Mouse (Mus musculus): Measurements from ENCODE around the gene Ebf1. TPM values are rescaled to one million over a fixed set of nuclear protein-coding genes. Genes with fewer than 3 reads are reported as not detected.

Gene Ebf1
- polyA plus RNA-seq, 1 experiment from 2014 or later: 5.0 TPM

GRCm38 (mm10) chr11:44665741-44666531 lies 48.8 kb downstream of the Ebf1 start:
- ATAC-seq (no peak), DNase-seq (no peak)
- Histone ChIP-seq H3K36me3 (replicated peaks; ENCODE audit: insufficient read depth, low read length) (no peaks in the 10 kb centered on the region), H3K27ac (ENCODE audit: low read depth) (no peak overlapping the region), H3K4me3 (ENCODE audit: low read depth, low read length) (no peak overlapping the region), H3K9ac (replicated peaks) (no peak overlapping the region), H3K27me3 (ENCODE audit: insufficient read depth, low read length) (no peaks in the 10 kb centered on the region), H3K4me2 (ENCODE audit: low read depth, low read length) (no peak overlapping the region), H3K4me1 (ENCODE audit: insufficient read depth) (peaks cover 5% of the 10 kb centered on the region; the same call in 1 of the 2 replicates), H3K9me3 (ENCODE audit: low read length) (no peaks in the 10 kb centered on the region)
- no peak for TF ChIP-seq CTCF (IDR thresholded peaks at IDR 0.05; ENCODE audit: low read depth)
- no peak for TF ChIP-seq EP300 (IDR thresholded peaks at IDR 0.05; ENCODE audit: low read depth)
- WGBS (ENCODE audit: insufficient replicate concordance): 45% methylated on average over 7 of the region's 7 CpGs

GRCm38 (mm10) chr11:44666741-44667140 lies 49.6 kb downstream of the Ebf1 start:
- Histone ChIP-seq H3K27ac (ENCODE audit: low read depth) (no peak overlapping the region), H3K27me3 (ENCODE audit: insufficient read depth, low read length) (no peaks in the 10 kb centered on the region), H3K9ac (replicated peaks) (no peak overlapping the region), H3K36me3 (replicated peaks; ENCODE audit: insufficient read depth, low read length) (no peaks in the 10 kb centered on the region), H3K9me3 (ENCODE audit: low read length) (no peaks in the 10 kb centered on the region), H3K4me3 (ENCODE audit: low read depth, low read length) (no peak overlapping the region), H3K4me2 (ENCODE audit: low read depth, low read length) (no peak overlapping the region), H3K4me1 (ENCODE audit: insufficient read depth) (peaks cover 5% of the 10 kb centered on the region; the same call in 1 of the 2 replicates)
- no peak for DNase-seq
- ATAC-seq: no peak
- TF ChIP-seq EP300 (IDR thresholded peaks at IDR 0.05; ENCODE audit: low read depth) (no peak), CTCF (IDR thresholded peaks at IDR 0.05; ENCODE audit: low read depth) (0 out of 2 replicates have a peak, but pooled peaks have one; percentile 11)
- 53% methylated on average over 4 of the region's 4 CpGs for WGBS (ENCODE audit: insufficient replicate concordance)

GRCm38 (mm10) chr11:44681306-44681705 lies 64.2 kb downstream of the Ebf1 start:
- DNase-seq (no peak), ATAC-seq (no peak)
- no peaks in the 10 kb centered on the region for H3K9me3 ChIP-seq (ENCODE audit: low read length)
- no peaks in the 10 kb centered on the region for H3K36me3 ChIP-seq (replicated peaks; ENCODE audit: insufficient read depth, low read length)
- no peak overlapping the region for H3K4me2 ChIP-seq (ENCODE audit: low read depth, low read length)
- H3K9ac ChIP-seq (replicated peaks): no peak overlapping the region
- H3K27ac ChIP-seq (ENCODE audit: low read depth): no peak overlapping the region
- H3K4me1 ChIP-seq (ENCODE audit: insufficient read depth): 0 out of 2 replicates have a peak, but pooled peaks cover 2% of the 10 kb centered on the region
- no peak for TF ChIP-seq EP300 (IDR thresholded peaks at IDR 0.05; ENCODE audit: low read depth)
- TF ChIP-seq CTCF (IDR thresholded peaks at IDR 0.05; ENCODE audit: low read depth): no peak
- no peak overlapping the region for H3K4me3 ChIP-seq (ENCODE audit: low read depth, low read length)
- 77% methylated on average over 2 of the region's 2 CpGs for WGBS (ENCODE audit: insufficient replicate concordance)
- H3K27me3 ChIP-seq (ENCODE audit: insufficient read depth, low read length): no peaks in the 10 kb centered on the region

- ATAC-seq (no peak), DNase-seq (no peak)
- no peak overlapping the region for H3K4me3 ChIP-seq (ENCODE audit: low read depth, low read length)
- H3K9ac ChIP-seq (replicated peaks): no peak overlapping the region
- no peak for TF ChIP-seq EP300 (IDR thresholded peaks at IDR 0.05; ENCODE audit: low read depth)
- no peak for TF ChIP-seq CTCF (IDR thresholded peaks at IDR 0.05; ENCODE audit: low read depth)
- no peak overlapping the region for H3K4me2 ChIP-seq (ENCODE audit: low read depth, low read length)
- H3K27ac ChIP-seq (ENCODE audit: low read depth): no peak overlapping the region
- H3K9me3 ChIP-seq (ENCODE audit: low read length): no peaks in the 10 kb centered on the region
- H3K27me3 ChIP-seq (ENCODE audit: insufficient read depth, low read length): no peaks in the 10 kb centered on the region
- 86% methylated on average over 4 of the region's 4 CpGs for WGBS (ENCODE audit: insufficient replicate concordance)
- H3K4me1 ChIP-seq (ENCODE audit: insufficient read depth): 0 out of 2 replicates have a peak, but pooled peaks cover 2% of the 10 kb centered on the region
- no peaks in the 10 kb centered on the region for H3K36me3 ChIP-seq (replicated peaks; ENCODE audit: insufficient read depth, low read length)
Observed at GRCm38 (mm10) chr11:44681995-44682394, 64.9 kb downstream of the Ebf1 start.

- no peak for TF ChIP-seq CTCF (IDR thresholded peaks at IDR 0.05; ENCODE audit: low read depth)
- TF ChIP-seq EP300 (IDR thresholded peaks at IDR 0.05; ENCODE audit: low read depth): no peak
- Histone ChIP-seq H3K9me3 (ENCODE audit: low read length) (no peaks in the 10 kb centered on the region), H3K9ac (replicated peaks) (no peak overlapping the region), H3K4me3 (ENCODE audit: low read depth, low read length) (no peak overlapping the region), H3K36me3 (replicated peaks; ENCODE audit: insufficient read depth, low read length) (no peaks in the 10 kb centered on the region), H3K4me1 (ENCODE audit: insufficient read depth) (0 out of 2 replicates have a peak, but pooled peaks cover 2% of the 10 kb centered on the region), H3K27me3 (ENCODE audit: insufficient read depth, low read length) (no peaks in the 10 kb centered on the region), H3K27ac (ENCODE audit: low read depth) (no peak overlapping the region), H3K4me2 (ENCODE audit: low read depth, low read length) (peak overlapping the region; percentile 37)
- ATAC-seq: peak; percentile 41
- WGBS (ENCODE audit: insufficient replicate concordance): 54% methylated on average over 18 of the region's 18 CpGs
- DNase-seq: peak; percentile 42
Observed at GRCm38 (mm10) chr11:44682703-44683539, 65.8 kb downstream of the Ebf1 start.
